Mouse (Mus musculus) embryo, embryonic 11.5 days (tissue): ENCODE results near the gene Arl8b.

Experiments used
- DNase-seq: peaks from one replicate; pipeline ENCODE4 v3.0.0-alpha.2; 2012; ENCODE audit warnings: low read depth, low spot score

The Arl8b gene

DNA sequence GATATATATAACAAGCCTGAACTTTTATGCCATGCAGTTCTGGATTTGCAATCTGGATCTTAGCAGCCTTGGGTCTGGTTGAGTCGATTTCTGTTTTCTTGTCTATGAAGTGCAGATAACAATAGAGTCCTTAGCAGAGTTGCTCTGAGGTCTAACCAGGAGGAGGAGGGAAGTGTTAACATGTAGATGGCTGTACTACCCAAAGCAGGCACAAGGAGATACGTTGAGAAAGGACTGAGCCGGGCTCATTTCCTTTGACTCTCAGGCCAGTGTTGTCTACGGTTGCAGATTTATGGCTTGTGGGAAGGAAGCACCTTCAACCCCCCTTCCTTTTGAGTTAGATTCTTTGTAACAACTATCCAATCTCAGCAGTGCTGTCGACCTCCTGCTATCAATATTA lies 1.9 kb downstream of the Arl8b start:
- no peak for DNase-seq

DNA sequence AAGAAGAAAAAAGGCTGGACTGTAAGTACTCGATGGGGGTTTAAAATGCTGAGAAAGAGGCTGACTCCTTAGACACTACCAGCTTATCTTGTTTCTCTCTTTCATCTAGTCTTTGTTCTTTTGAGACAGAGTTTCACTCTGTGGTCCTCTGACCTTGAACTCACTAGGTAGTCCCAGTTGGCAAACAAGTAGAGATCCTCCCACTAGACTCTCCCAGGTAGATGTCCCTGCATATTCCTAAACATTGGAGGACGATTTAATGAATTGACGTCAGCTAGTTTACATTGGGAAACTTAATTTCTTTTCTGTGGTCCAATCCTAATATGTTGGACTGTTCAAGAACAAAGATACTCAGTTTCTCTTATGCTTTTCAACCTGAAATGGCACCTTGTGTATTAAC lies 2.7 kb downstream of the Arl8b start:
- DNase-seq: no peak

DNA sequence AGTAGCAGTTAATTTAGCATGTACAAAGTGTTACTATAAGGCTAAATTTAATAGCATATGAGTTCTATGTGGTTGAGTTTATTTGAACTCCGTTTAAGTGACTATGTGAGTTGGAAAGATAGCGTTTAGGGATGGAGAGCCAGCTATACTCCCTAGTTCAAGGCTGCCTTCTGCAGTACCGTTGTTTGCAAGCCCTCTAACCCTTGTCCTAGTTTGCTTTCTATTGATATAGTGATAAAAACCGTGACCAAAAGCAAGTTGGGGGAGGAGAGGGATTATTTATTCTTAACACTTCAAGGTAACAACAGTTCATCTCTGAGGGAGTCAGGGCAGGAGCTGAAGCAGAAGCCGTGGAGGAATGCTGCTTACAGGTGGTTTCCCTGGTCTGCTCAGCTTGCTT lies 8.6 kb downstream of the Arl8b start:
- DNase-seq: no peak

DNA sequence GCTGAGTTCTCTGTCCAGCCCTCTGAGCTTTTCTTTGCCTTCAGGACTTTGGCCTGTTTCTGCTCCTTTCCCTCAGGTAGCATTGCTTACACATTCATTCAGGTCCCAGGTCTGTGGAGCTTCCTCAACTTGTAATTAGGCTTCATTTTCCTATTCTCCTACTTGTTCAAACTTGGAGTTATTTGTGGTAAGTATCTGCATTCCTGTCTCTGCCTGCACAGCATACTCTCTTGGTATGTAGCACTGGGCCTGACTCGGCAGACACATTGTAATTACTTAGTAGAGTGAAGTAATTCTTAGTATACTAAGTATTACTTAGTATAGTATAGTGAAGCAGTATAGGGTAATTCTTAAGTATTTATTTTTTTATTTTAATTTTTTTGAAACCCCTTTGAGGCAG lies 13.0 kb downstream of the Arl8b start:
- DNase-seq: no peak

DNA sequence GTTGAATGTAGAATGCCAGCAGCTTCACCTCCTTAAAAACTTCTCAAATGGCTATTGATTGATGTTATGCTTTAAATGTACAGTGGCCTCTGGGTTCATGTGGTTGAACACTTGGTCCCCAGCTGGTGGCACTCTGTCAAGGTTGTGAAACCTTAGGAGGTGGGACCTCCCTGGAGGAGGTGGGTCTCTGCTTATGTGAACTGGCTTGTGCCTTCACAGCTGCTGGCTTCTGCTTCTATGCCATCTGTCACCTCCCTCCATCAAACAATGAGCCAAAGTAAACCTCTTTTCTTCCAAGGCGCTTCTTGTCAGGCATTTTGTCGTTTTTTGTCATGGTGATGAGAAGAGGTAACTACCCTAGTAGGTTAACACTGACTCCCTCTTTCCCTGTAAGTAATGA lies 13.8 kb downstream of the Arl8b start:
- DNase-seq: no peak

DNA sequence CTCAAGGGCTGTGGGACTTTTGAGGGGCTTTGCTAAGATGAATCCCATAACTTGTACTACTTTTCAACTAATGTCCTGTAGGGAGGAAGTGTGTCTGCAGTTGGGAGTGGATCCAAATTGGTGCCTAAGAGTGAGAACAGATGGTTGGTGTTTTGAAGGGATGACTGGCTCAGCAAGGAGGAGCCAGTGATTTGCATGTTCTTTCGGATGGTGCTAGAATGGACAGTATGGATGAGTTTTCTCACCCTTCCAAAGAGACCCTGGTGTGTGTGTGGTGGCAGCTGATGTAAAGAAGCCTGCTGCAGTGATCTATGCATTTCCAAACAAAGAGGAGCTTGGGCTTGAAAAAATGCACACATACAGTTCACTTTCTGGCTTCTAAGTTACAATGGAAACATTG lies 22.3 kb downstream of the Arl8b start:
- no peak for DNase-seq

DNA sequence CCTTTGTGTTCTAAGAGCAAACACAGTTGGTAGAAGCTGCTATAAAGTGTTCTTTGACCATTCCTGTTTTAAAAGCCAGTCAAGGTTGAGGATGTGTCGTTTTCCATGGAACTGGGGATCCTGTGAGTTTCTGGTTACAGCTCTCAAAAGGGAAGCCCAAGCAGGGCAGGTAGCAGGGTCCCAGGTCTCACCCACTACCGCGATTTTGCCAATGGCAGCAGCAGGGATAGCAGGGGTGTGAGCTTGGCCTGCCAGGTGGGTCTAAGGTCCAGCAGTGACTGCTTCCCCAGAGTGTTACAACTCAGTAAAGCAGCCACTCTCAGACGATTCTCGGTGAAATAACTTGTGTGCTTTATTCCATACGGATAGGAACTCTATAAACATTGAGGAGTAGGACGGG lies 23.0 kb downstream of the Arl8b start:
- no peak for DNase-seq

DNA sequence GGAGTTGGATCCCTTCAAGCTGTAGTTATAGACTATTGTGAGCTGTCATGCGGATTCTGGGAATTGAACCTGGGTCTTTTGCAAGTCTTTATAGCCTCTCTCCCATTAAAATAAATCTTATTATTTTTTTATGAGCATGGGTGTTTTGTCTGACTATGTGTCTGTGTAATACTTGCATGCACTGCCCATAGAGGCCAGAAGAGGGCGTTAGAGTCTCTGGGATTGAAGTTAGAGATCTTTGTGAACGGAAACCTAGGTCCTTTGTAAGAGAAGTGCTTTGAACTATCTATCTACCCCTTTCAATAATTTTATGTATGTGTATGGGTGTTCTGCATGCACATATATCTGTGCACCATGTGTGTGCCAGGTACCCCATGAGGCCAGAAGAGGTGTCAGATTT lies 24.5 kb downstream of the Arl8b start:
- DNase-seq: no peak

DNA sequence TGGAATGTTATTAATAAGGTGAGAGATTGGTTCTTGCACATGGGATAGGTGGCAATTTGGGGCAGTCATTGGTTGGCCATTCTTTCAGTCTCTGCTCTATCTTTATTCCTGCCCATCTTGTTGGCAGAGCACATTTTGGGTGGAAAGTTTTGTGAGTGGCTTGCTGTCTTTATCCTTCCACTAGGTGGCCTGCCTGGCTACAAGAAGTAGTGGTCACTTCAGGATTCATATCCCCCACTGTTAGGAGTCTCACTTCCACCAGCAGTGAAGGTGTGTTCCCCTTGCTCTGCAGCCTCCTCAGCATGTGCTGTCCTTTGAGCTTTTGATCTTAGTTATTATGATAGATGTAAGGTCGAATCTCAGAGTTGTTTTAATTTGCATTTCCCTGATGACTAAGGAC lies 25.9 kb downstream of the Arl8b start:
- DNase-seq: no peak

DNA sequence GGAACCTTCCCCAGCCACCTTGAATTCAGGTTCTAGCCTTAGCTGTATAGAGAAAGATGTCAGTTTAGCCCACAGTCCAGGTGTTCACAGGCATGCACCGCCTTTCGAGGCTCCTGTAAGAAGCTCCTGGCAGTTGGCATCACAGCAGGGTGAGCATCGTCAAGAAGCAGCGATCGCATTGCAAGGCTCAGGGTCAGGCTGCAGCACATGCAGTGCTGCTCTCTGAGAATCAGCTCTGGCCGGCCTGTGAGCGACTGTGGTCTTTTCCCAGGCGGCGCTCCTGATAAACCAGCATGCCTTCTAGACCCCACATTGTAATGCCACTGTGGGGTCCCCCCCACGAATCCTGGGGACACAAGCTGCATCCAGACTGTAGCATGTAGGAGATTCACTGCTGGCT lies 27.3 kb downstream of the Arl8b start:
- DNase-seq: no peak

DNA sequence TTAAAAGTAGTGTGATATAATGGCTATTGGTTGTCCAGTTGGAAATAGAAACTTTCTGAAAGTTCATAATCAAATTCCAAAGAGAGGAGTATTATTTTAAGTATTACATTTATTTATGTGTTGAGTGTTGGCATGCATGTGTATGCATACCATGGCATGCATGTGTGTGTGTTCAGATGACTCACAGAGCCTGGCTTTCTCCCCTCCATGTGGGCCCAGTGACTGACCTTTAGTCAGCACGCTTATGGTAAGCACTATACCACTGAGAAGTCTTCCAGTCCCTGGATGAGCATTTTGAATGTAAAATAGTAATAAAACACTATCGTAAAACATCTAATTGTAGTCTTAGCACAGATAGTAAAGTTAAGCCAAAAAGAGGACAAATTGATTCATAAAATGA lies 29.2 kb downstream of the Arl8b start:
- DNase-seq: no peak

DNA sequence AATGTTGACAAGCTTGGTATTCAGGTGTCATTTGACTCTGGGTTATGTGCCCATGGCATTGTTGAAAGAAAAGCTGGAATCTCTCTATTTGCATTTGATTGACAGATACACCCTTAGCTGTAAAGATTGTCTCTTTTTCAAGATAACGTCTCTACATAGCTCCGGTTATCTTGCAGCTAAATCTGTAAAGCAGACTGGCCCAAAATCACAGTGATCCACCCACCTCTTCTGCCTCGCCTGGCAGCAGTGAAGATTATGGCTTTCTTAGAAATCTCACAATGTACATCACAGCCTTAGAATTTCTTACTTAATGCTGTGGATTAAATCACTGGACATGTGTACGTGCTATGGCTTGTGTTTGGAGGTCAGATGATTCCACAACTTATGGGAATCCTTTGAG lies 34.6 kb downstream of the Arl8b start:
- DNase-seq: no peak

DNA sequence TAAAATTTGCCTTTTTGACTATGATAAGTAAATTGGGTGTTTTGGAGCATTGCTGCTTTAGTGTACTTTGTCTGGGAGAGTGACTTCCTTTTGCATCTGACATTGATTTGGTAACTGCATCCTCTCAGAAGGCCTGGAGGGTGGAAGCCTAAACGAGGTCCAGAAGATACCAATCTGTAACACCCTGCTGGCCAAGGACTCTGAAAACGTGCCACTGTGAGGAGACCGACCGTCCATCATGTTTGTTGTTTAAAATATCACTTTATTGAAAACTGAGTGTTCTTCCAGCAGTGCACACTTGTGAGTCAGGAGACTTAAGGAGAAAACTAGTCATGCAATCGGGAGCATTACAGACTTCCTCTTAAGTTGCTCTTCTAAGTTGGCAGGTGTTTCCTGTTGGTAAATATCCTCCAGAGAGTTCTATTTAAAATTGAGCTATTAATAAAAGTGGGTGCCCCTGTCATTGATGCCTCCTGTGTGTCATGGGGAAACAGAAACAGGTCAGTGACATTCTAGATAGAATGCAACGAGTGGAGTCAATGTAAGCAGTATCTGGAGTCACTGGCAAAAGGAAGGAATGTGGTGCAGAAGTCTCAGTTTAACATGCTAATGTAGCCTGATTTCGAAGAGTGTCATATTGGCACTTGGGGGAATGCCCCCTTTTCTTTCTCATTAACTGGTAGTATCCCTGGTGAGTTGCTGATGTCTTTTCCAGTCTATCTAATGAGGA lies 42.1 kb downstream of the Arl8b start:
- DNase-seq: no peak

DNA sequence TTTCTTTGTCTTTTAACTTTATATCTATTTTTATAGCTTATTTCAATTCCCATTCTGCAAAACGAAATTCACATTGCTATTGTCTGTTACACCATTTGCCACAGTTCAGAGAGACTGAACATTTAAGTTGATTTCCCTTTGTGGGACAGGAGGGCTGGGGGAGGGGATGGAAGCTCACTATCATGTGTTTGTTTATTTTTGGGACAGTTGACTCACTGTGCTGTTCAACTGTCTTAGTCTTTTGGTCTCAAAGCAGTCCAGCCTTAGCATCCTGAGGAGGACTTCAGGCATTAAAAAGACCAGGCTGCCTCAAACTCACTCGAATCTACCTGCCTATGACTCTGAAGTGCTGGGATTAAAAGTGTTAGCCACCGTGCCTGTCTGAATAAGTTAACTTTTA lies 43.2 kb downstream of the Arl8b start:
- no peak for DNase-seq

DNA sequence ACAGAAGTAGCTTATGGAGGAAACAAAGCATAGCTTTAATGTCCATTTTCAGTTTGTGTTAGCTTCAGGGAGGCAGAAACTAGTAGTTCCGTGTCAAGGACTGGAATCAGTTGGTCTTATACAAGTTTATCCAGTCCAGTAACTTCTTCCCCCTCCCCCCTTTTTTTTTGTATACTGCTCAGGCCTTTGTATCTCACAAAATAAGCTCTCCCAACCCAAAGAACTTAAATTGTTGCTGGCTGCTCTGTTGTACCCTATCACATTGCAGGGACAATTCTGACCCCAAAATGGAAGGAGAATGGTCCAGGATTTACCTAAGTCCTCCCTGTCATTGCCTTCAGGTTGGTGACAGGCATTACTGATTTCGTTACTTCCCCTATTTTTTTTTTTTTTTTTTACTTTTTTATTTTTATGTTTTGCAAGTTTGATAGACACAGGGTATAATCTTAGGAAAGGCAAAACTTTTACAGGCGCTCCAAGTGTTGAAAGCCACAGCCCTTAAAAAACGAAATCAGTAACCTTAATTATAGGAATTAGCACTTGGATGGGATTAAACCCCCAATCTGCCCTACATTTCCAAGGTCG lies 44.5 kb downstream of the Arl8b start:
- DNase-seq: no peak

DNA sequence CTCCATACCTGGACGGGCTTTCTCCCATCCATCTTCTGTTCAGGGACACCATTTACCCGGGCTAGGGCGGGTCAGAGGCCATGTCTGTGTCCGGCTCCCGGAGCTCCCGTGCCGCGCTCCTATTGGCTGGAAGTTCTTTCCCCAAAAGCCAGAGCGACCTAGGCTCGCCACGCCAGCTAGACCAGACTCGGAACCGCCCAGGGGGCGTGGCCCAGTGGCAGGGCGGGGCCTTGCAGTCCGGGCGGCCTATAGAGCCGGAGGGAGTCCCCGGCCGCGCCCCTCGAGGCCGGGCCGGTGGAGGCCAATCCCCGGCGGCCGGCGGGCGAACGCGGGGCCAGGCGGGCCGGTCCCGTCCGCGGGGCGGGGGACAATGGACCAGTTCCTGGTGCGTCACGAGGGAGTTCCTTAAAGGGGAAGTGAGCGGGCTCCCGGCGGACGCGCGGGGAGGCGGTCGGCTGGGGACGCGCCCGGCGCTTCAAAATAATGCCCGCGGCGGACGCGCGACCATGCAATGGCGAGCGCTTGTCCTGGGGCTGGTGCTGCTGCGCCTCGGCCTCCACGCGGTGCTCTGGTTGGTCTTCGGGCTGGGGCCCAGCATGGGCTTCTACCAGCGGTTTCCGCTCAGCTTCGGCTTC lies 45.5 kb downstream of the Arl8b start, which contains the start of gene Edem1:
Gene Edem1, plus strand, starts transcription at position 408 of the 635 bp plus-strand sequence.
- peak; percentile 96 for DNase-seq

DNA sequence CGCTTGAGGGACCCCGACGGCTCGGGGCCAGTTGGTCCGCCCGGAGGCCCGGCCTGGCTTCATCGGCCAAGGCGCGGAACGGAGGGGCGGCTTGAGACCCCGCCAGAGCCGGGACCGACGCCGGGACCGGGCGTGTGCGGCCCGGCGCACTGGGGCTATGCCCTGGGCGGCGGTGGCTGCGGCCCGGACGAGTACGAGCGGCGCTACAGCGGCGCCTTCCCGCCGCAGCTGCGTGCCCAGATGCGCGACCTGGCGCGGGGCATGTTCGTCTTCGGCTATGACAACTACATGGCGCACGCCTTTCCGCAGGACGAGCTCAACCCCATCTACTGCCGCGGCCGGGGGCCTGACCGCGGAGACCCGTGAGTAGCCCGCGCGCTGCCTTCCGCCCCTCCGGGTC lies 46.0 kb downstream of the Arl8b start:
- no peak for DNase-seq

DNA sequence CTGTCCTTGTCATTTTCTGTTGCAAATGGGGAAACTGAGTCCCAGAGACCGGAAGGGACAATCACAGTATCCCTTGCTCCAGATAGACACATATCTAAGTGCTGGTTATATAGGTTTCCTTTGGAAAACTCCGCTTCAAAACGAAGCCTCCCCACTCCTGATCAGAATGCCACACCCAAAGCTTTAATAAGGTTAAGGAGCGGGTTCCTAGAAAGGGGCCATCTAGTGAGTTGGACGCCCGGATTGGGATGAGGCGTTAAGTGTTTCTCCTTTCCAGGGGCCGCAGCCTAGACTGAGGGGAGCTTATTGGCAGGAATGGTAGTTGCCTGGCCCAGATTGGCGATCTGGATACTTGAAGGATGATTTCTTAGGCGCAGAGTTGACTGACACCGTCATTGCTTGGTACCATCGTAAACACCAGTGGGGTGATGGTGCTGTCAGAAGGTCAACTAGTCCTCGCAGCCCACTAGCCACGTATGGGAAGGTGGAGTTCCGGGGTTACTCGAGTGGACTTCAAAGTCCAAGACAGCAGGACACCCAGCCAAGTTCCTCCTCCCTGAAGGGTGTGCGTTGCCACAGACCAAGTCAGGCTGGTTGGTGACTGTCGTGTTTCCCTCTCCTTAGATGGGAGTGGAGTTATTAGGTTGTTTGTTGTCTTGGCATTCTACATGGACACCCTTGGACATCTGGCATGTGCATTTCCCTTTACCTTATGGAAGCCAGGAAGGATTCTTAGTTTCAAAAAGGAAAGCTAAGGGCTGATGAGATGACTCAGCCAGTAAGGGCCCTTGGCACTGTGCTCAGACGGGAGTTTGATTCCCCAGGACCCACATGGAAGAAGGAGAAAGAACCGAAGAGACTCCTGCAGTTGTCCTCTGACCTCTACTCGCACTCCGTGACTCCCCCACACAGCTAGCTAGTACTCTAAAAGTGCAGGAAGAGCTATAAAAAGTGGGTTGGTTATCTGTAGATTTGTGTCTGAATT lies 46.8 kb downstream of the Arl8b start:
- DNase-seq: no peak

DNA sequence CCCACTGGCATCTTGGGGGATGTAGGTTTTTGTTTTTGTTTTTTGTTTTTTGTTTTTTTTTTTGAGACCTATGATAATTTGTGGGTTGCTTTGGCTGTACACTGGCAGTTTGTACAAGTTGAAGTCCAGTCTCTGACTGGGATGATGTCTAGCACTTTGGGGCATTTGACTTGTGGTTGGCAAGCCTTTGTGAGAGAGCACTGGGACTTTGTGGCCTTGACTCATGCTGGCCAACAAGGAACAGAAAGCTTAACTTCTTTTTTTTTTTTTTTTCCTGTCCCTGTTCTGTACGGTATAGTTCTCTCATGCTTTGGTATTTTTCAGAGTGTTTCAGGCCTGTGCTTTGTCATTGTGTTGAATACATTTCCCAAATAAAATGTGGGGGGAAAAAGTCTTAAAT lies 49.3 kb downstream of the Arl8b start:
- DNase-seq: no peak

DNA sequence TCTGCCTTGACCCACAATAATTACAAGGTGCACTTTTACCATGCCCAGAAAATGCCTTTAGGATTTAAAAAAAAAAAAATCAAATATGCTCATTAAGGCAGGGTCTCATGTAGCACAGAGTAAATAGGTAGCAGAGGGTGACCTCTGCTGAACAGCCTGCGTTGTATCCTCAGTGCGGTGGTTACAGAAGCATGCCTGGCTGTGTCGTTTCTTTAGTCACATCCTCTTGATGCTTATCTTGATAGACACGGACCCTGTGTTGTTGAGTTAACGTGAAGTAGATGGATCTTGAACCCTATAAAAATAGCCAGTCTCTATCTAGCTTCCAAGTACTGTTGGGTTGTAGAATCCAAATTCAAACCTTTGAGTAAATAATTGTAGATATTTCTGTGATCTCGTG lies 50.1 kb downstream of the Arl8b start:
- no peak for DNase-seq

DNA sequence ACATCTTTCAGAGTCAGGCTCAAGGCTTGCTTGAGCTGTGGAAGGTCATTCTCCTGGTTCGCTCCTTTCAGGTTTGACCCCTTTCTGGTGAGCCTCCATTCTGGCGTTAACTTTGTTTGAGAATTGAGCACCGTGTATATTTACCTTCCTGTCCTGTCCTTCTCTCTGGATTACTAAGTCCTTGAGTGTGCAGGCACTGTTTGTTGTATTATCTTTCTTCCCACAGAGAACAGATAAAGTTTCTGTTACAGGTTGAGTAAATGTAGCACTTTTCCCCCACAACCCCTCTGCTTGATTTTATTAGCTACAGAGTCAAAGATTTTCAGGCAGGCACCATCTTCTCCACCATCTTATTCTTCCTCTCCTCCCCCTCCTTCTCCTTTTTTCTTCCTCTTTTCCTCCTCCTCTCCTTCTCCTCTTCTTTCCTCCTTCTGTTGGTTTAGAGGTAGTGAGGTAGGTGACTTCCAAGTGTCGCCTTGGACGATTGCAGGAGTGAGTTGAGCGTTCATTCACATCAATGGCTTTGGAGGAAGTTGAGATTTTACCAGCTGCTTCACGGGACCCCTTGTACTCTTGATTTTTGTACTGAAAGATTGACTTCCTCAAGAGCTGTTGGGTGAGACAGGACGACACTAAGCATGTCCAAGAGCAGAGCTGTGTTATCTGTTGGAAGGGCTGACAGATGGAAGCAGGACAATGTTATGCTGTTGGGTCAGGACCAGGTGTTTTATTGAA lies 51.2 kb downstream of the Arl8b start:
- no peak for DNase-seq
